Mouse (Mus musculus) CH12.LX (cell line): Measurements from ENCODE around the gene Zbtb17.

Source experiments
- CHD1 ChIP-seq: IDR thresholded peaks from 2 replicates; pipeline ENCODE4 v1.6.1; 2012; ENCODE audit warnings: low read depth, low read length, improper control_type of control experiment, inconsistent platforms
- CHD2 ChIP-seq: IDR thresholded peaks from 2 replicates; pipeline ENCODE4 v1.6.1; 2011; ENCODE audit warnings: low read length, improper control_type of control experiment
- CTCF ChIP-seq, 2 experiments: IDR thresholded peaks in 1 of 2; conservative IDR thresholded peaks in 1 of 2; 2 replicates each; pipeline ENCODE4 v1.5.1; 2011 to 2012; ENCODE audit warnings: low read depth in 2 of 2, low read length in 2 of 2, improper control_type of control experiment in 1 of 2, inconsistent platforms in 1 of 2, mild to moderate bottlenecking in 1 of 2, moderate library complexity in 1 of 2
- EP300 ChIP-seq: IDR thresholded peaks from 2 replicates; pipeline ENCODE4 v1.6.1; 2011; ENCODE audit warnings: low read length, improper control_type of control experiment
- ETS1 ChIP-seq: conservative IDR thresholded peaks from 2 replicates; pipeline ENCODE4 v1.6.1; 2012; ENCODE audit warnings: low read depth, mild to moderate bottlenecking, inconsistent platforms, low read length, improper control_type of control experiment, moderate library complexity
- MAX ChIP-seq: IDR thresholded peaks from 2 replicates; pipeline ENCODE4 v1.6.1; 2011; ENCODE audit warnings: low read length, improper control_type of control experiment
- MXI1 ChIP-seq: IDR thresholded peaks from 2 replicates; pipeline ENCODE4 v1.6.1; 2011; ENCODE audit warnings: mild to moderate bottlenecking, low read depth, low read length, improper control_type of control experiment
- NRF1 ChIP-seq: IDR thresholded peaks from 2 replicates; pipeline ENCODE4 v1.6.1; 2014; ENCODE audit warnings: low read depth, mild to moderate bottlenecking, inconsistent platforms, low read length, improper control_type of control experiment, moderate library complexity
- POLR2A ChIP-seq: IDR thresholded peaks from 2 replicates; pipeline ENCODE4 v1.6.1; 2011; ENCODE audit warnings: low read depth, mild to moderate bottlenecking, improper control_type of control experiment, low read length
- RAD21 ChIP-seq: IDR thresholded peaks from 2 replicates; pipeline ENCODE4 v1.6.1; 2011; ENCODE audit warnings: low read depth, mild to moderate bottlenecking, low read length, improper control_type of control experiment, moderate library complexity
- RCOR1 ChIP-seq: conservative IDR thresholded peaks from 2 replicates; pipeline ENCODE4 v1.6.1; 2012; ENCODE audit warnings: low read depth, mild to moderate bottlenecking, inconsistent platforms, low read length, improper control_type of control experiment
- USF2 ChIP-seq: conservative IDR thresholded peaks from 2 replicates; pipeline ENCODE4 v1.6.1; 2011; ENCODE audit warnings: low read depth, low read length, improper control_type of control experiment
- ZKSCAN1 ChIP-seq: IDR thresholded peaks from 2 replicates; pipeline ENCODE4 v1.6.1; 2012; ENCODE audit warnings: low read depth, inconsistent platforms, low read length, improper control_type of control experiment, borderline replicate concordance
- ZNF384 ChIP-seq: IDR thresholded peaks from 2 replicates; pipeline ENCODE4 v1.6.1; 2012; ENCODE audit warnings: low read depth, low read length, improper control_type of control experiment, inconsistent platforms

- TF ChIP-seq POLR2A (no peak), CHD1 (no peak), ZKSCAN1 (no peak), CTCF (conservative IDR thresholded peaks at IDR 0.05 in 1 of 2, IDR thresholded peaks at IDR 0.05 in 1 of 2; ENCODE audit: low read depth in 2 of 2, low read length in 2 of 2) (no peak), CHD2 (no peak), RCOR1 (no peak), EP300 (no peak), ZNF384 (no peak), MAX (no peak), RAD21 (no peak), MXI1 (no peak), ETS1 (no peak), USF2 (no peak), NRF1 (no peak)
Observed at GRCm38 (mm10) chr4:141456193-141456938, 11.9 kb downstream of the Zbtb17 start.
